Mouse (Mus musculus) ovary, postnatal 36 days (tissue): ENCODE results near the gene Cyp27b1.
"Not testable (repeated sequence)": the region's sequence is repeated elsewhere in the genome, so short reads cannot be mapped to it uniquely, and the experiment has no call there.

Source experiments
- DNase-seq: peaks from one replicate; pipeline ENCODE4 v3.0.0; 2022; ENCODE audit warnings: low spot score, mixed read lengths

The Cyp27b1 gene

GRCm38 (mm10) chr10:127070190-127071121, 22.4 kb downstream of the Cyp27b1 start, which contains the start of gene Tspan31:
TSS of gene Tspan31 (minus strand) at chr10:127070264.
- peak; percentile 81 for DNase-seq

DNA sequence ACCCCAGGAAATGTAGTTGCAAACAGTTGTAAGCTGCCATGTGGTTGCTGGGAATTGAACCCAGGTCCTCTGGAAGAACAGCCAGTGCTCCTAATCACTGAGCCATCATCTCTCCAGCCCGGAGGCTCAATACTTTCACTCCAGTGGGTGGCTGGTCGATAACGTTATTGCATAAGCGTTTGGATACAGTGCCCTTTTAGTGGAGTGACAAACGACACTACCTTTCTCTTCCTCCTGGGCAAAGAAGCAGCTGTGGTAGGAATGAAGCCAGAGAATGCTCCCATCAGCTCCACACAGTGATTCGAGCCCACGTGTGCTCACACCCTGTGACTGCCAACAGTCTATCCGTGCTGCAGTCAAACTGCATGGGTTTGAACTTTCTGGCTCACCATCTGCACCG, 23.2 kb downstream of the Cyp27b1 start:
- no peak for DNase-seq

GRCm38 (mm10) chr10:127072270-127072669, 24.2 kb downstream of the Cyp27b1 start:
- DNase-seq: not testable (repeated sequence)

GRCm38 (mm10) chr10:127072969-127073368, 24.9 kb downstream of the Cyp27b1 start:
- not testable (repeated sequence) for DNase-seq

DNA sequence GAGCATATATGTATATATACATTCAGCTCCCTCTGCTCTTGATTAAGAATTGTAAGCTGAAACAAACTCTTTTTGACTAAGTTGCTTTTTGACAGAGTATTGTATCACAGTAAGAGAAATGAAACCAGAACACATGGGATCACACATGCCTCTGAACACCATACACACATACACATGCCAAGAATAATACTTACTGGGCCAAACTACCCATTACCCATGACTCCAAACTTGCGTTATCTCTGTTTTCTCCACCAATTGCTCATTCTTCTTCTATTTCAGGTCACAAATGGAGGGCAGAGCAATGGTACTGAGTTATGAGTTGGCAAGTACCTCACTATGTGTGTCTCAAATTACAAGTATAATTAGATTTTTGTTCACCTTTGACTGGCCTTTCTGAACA, 25.9 kb downstream of the Cyp27b1 start:
- DNase-seq: no peak

DNA sequence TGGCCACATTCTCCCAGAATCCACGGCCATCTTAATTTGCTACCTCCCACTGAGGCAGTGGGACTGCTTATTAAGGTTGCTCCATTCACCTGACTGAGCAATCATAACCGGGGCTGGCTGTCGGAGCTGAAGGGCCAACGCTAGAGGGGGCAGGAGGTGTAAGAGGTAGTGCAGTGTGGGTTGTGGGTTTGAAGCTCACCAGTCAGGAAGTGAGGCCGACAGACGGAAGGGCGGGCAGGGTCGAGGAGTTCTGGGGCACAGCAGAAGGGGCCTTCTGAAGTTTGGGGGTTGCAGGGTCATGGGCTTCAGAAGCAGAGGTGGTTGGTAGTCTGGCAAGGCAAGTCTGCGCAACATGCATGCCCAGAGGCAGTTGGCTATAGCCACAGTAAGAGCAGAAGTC, 27.0 kb downstream of the Cyp27b1 start, which contains the start of gene Agap2:
TSS of gene Agap2 (plus strand) at position 205 of the 400 bp plus-strand sequence.
- no peak for DNase-seq

DNA sequence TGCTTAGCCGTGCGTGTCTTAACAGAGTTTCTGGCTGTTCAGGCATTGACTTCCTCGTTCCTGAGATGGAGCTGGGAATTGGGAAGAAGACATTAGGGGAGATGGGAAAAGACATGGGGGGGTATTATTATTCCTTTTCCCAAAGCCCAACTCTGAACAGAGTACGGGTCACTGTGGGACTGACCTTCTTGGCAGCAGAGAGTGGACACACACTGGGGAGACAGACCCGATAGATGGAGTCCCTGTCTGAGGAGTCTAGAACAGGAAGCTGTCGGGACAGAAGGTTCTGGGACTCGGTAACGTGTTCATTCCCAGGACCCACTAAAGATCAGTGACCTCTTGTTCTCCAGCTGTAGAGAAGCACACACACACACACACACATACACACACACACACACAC, 27.6 kb downstream of the Cyp27b1 start:
- no peak for DNase-seq

DNA sequence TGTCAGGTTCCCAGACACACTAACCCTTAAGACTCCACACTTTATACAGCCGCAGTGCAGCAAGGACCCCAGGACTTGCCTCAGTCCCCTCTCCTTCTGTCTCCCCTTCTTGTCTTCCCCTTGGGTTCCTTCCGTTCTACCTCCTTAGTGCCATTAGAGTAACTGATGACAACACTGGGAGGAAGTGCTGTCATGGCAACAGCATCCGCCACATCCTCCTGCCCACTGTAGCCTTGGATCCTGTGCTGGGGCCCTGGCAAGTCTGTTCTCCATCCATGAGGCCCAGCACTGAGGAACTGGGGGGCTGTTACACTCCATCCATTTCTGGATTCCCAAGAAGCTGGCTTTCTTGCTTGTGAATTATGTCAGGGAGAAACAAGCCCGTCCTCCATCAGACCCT, 28.0 kb downstream of the Cyp27b1 start:
- no peak for DNase-seq

GRCm38 (mm10) chr10:127077515-127077914, 29.5 kb downstream of the Cyp27b1 start:
- DNase-seq: no peak

GRCm38 (mm10) chr10:127078001-127078676, 30.1 kb downstream of the Cyp27b1 start:
- no peak for DNase-seq

- no peak for DNase-seq
These were observed 30.9 kb downstream of the Cyp27b1 start for GRCm38 (mm10) chr10:127078677-127079575.

DNA sequence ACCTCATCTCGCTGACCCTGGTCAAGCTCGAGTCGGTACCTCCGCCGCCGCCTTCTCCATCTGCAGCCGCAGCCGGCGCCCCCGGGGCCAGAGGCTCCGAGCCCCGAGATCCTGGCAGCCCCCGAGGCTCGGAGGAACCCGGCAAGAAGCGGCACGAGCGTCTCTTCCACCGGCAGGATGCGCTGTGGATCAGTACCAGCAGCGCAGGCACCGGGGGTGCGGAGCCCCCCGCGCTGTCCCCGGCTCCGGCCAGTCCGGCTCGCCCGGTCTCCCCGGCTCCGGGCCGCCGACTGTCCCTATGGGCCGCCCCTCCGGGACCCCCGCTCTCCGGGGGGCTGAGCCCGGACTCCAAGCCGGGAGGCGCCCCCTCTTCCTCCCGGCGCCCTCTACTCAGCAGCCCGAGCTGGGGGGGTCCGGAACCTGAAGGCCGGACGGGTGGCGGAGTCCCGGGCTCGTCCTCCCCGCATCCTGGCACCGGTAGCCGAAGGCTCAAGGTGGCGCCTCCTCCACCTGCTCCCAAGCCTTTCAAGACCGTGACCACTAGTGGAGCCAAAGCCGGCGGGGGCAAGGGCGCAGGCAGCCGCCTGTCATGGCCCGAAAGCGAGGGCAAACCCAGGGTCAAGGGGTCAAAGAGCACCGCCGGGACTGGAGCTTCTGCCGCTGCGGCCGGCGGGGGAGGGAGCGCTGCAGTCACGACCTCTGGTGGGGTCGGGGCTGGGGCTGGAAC, 31.8 kb downstream of the Cyp27b1 start:
- no peak for DNase-seq

DNA sequence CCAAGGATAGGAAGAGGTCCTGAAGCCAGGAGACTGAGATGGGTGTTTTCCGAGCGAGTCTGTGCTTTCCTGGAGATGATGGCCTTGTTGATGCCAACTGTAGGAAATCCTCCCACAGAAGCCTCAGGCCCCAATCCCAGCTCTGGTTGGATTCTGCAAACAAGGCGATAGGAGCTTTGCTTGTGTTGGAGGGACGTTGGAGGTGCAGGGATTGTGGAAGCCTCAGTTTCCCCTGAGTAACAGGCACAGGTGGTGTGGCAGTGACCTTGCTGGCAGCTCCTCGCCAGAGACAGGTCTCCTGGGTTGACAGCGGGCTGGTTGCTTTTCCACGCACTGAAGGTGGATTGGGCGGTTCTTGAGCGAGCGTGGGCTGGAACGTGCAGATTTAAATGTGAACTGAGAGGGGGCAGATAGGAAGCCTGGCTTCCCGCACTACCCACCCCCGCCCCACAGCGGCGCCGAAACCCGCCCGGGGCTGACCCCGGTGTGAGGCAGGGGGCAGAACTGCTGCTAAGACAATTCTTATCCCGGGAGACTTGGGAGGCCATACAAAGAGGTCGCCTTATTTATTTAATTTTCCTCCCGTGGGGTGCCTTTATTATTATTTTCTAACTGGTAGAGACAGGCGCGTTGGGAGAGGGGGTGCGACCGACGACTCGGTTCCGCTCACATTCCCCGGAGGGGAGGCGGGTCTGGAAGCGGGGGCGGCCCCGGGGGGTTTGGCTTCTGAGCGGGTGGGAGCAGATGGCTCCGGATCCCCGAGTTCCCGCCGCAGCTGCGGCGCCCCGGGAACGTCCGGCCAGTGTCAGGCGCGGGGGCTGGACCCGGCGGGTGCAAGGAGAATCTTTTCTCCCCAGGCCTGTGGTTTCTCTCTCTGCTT, 33.1 kb downstream of the Cyp27b1 start:
- DNase-seq: no peak

DNA sequence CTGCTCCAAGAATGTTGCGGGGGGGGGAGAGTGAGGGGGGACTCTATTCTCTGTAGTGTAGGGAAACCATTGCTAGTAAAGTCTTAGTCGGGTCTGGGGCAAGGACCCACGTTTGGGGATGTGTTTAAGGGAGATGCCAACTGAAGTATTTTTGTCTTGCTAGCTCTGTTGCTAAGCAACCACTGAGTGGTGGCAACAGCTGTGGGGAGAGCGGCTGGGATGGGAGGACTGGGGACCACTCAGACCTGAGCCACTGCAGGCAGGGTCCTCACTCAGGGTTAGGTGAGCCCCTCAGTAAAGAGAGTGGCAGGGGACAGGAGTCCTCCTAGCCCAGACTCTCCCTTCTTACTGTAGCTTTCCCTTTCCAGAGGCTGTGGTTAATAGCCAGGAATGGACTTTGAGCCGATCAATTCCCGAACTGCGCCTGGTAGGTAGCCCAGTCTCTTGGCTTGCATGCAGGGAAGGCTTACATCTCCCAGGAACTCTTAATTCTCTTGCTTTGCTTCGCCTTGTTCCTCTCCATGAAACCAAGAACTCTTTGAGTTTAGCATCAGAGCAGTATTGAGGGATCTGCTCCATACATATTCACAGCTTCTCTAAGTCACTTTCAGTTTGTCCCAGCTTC, 34.1 kb downstream of the Cyp27b1 start:
- DNase-seq: no peak

GRCm38 (mm10) chr10:127083292-127083914, 35.4 kb downstream of the Cyp27b1 start:
- no peak for DNase-seq

DNA sequence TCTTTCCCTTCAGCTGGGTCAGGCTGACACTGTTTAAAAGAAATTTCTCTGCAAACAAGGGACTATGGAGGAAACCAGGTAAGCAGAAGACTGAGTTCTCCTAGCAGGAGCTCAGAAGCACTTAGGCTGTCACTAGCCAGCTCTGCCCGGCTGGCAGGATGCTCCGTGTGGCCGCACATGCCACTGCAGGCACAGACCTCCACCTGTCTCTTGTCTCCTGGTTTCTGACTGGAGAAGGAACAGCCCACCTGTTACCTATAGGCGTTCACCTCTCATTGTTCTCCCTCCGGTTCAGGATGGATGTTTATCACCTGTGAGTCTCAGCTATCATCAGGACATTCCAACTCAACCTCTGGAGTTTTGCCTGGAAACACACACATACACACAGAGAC, 35.9 kb downstream of the Cyp27b1 start:
- DNase-seq: no peak

DNA sequence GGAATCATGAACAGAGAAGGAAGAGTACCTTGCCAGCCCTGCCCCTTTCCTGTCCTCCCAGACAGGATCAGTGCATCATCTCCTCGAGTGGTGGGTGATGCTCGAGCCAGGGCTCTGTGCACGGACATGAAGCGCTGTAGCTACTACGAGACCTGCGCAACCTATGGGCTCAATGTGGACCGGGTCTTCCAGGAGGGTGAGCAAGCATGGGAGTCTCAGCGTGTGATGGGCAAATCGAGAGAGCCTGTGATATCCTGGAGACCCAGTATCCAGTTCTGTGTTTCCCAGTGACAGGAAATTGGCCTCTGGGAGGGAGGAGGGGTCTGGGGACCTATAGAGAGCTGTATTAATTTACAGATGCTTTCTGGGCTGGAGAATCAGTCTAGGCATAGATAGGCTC, 37.0 kb downstream of the Cyp27b1 start:
- DNase-seq: no peak

DNA sequence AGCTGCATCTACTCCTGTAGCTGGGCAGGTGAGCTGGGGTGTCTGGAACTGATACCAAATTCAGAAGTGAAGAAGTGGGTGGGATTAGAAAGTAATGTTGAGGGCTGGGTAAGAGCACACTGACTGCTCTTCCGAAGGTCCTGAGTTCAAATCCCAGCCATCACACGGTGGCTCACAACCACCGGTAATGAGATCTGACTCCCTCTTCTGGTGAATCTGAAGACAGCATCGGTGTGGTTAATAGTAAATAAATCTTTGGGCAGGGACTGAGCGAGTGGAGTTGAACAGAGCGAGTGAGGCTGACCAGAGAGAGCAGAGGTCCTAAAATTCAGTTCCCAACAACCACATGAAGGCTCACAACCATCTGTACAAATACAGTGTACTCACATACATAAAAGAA, 37.6 kb downstream of the Cyp27b1 start:
- DNase-seq: no peak
